Mouse (Mus musculus): ENCODE results near the gene Nr5a2. TPM values are rescaled to one million over a fixed set of nuclear protein-coding genes. Genes with fewer than 3 reads are reported as not detected.

Gene Nr5a2
- not detected for total RNA-seq (2021)

- no peak for DNase-seq (ENCODE audit: extremely low spot score in 1 of 2, low spot score in 1 of 2)
Measured at GRCm38 (mm10) chr1:136960428-136961012, at the start of gene Nr5a2. Gene Nr5a2, minus strand, starts transcription at chr1:136960448.

GRCm38 (mm10) chr1:137008726-137009239 lies 48.5 kb upstream of the Nr5a2 start:
- no peak for DNase-seq (ENCODE audit: extremely low spot score in 1 of 2, low spot score in 1 of 2)

GRCm38 (mm10) chr1:137003816-137004215 lies 43.6 kb upstream of the Nr5a2 start:
- DNase-seq (ENCODE audit: extremely low spot score in 1 of 2, low spot score in 1 of 2) = no peak

DNA sequence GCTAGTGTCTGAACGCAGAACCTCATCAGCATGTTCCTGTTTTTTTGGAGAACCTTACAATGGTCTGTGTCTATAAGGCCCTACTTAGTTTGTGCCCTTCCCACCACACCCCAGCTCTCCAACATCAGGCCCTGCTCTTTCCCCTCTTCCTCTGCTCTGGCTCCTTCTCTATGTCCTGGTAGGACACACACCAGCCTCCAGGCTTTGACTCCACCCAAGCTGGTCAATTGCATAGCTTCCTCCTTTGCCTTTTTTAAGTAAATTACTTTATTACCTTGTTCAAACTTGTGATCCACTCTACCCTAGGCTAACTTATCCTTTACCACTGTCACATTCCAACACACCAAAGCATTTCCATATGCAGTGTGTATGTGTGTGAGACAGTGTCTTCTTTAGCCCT lies 42.9 kb upstream of the Nr5a2 start:
- DNase-seq (ENCODE audit: extremely low spot score in 1 of 2, low spot score in 1 of 2) = no peak

GRCm38 (mm10) chr1:136991762-136992352 lies 31.6 kb upstream of the Nr5a2 start:
- no peak for DNase-seq (ENCODE audit: extremely low spot score in 1 of 2, low spot score in 1 of 2)

- no peak for DNase-seq (ENCODE audit: extremely low spot score in 1 of 2, low spot score in 1 of 2)
Measured at GRCm38 (mm10) chr1:136980253-136980893, 20.1 kb upstream of the Nr5a2 start.

DNA sequence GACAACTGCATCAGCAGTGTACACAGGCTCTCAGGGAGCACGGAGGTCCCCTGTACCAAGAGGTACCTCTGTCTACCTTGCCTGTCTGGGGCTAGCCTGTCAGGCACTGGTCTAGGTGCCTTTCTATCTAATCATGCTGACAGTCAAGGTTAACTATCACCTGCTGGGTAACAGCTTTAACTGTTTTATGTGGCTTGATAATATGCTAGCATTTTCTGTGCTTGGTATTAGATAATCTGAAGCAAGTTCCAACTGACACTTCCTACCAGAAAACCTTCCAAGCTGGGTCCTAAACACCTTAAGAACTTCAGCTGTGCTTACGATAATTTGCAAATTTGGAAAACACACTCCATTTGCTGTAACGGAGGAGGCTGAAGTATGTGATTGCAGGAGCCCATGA lies 17.6 kb upstream of the Nr5a2 start:
- DNase-seq (ENCODE audit: extremely low spot score in 1 of 2, low spot score in 1 of 2) = no peak

- DNase-seq (ENCODE audit: extremely low spot score in 1 of 2, low spot score in 1 of 2) = no peak
Measured at GRCm38 (mm10) chr1:136974040-136974439, 13.8 kb upstream of the Nr5a2 start.

DNA sequence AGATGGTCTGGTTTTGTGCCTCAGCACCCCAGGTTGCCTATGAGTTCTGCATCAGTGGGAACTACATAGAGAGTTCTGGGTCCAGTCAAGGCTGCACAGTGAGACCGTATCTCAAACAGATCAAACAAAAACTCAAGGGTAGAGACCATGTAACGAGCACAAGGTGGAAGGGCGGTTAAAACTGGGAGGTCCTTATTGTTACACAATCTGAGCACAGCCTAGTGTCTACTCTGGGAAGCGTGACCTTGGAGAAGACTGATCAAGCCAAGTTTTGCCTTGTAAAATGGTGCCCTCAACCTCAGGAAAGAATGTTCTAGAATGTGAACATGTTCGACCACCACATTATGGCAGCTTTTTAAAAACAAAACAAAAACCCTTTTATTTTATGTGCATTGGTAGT lies 12.8 kb upstream of the Nr5a2 start:
- DNase-seq (ENCODE audit: extremely low spot score in 1 of 2, low spot score in 1 of 2) = no peak

DNA sequence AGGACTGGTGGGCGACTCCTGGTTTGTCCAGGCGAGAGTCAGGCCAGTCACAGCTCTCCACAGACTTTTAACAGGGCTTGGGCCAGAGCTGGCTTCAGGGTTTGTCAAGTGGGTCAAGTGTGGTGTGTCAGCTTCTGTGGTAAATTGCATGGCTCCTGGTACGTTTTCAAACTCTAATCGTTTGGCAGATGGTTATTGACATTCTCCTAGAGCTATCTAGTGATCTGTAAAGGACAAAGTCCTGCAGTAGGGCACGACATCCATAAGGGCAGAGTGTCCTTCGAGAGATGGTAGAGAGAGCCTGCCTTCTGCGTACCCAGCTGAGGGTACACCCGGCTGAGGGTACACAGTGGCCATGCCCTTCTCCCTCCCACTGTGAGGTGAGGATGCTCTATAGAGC lies 10.7 kb upstream of the Nr5a2 start:
- DNase-seq (ENCODE audit: extremely low spot score in 1 of 2, low spot score in 1 of 2) = no peak

GRCm38 (mm10) chr1:136966728-136967386 lies 6.6 kb upstream of the Nr5a2 start:
- DNase-seq (ENCODE audit: extremely low spot score in 1 of 2, low spot score in 1 of 2) = no peak

- no peak for DNase-seq (ENCODE audit: extremely low spot score in 1 of 2, low spot score in 1 of 2)
Measured at GRCm38 (mm10) chr1:136959491-136959890, 757 bp downstream of the Nr5a2 start.

- no peak for DNase-seq (ENCODE audit: extremely low spot score in 1 of 2, low spot score in 1 of 2)
Measured at GRCm38 (mm10) chr1:136958666-136959065, 1.6 kb downstream of the Nr5a2 start.

GRCm38 (mm10) chr1:136958185-136958584 lies 2.1 kb downstream of the Nr5a2 start:
- no peak for DNase-seq (ENCODE audit: extremely low spot score in 1 of 2, low spot score in 1 of 2)

- DNase-seq (ENCODE audit: extremely low spot score in 1 of 2, low spot score in 1 of 2) = no peak
Measured at GRCm38 (mm10) chr1:136957696-136958095, 2.6 kb downstream of the Nr5a2 start.

GRCm38 (mm10) chr1:136954108-136954494 lies 6.1 kb downstream of the Nr5a2 start:
- DNase-seq (ENCODE audit: extremely low spot score in 1 of 2, low spot score in 1 of 2) = no peak

GRCm38 (mm10) chr1:136953444-136954107 lies 6.7 kb downstream of the Nr5a2 start:
- DNase-seq (ENCODE audit: extremely low spot score in 1 of 2, low spot score in 1 of 2) = no peak

- no peak for DNase-seq (ENCODE audit: extremely low spot score in 1 of 2, low spot score in 1 of 2)
Measured at GRCm38 (mm10) chr1:136952609-136953311, 7.5 kb downstream of the Nr5a2 start.

DNA sequence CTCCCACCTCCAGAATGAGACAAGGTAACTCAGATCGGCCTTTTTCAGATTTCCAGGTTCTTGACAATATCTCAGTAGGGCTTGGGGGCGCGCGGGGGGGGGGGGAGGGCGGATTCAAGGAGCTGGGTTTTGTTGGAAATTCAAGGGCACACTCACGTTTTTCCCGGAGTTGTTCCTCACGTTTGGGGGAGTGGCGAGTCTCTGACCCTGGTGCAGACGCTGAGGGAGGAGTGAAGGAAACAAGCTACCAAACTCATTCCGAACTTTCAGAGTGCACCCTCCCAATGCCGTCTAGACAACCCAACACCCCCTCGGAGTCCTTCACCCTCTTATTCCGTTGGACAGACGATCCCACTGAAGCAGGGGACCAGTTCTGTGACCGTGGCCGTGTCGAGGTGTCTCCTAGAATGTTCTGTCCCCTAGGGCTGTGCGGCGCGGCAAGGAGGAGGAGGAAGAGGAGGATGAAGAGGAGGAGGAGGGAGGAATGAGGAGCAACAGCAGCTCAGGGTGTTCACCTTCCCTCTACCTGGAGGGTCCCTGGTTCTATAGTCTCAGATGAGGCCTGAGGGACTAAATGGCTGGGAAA lies 8.2 kb downstream of the Nr5a2 start:
- DNase-seq (ENCODE audit: extremely low spot score in 1 of 2, low spot score in 1 of 2) = no peak

GRCm38 (mm10) chr1:136951155-136951650 lies 9.0 kb downstream of the Nr5a2 start:
- no peak for DNase-seq (ENCODE audit: extremely low spot score in 1 of 2, low spot score in 1 of 2)

Measured in layer of hippocampus, postnatal 25 days (tissue).